ENCODE assay signal across 8 mouse cellular contexts in genomic region chr17:84190885-84191284, GRCm38 (mm10). TPM values are rescaled to one million over a fixed set of nuclear protein-coding genes. Genes with fewer than 3 reads are reported as not detected.
A peak's percentile ranks its signal among the peaks of the same experiment; 100 is the strongest.
DNase-seq lines count a peak whose midpoint lies in the region; ATAC-seq lines count a peak whose summit lies in the region.

No protein-coding gene starts in this region.

- no peak overlapping the region for H3K4me2 ChIP-seq in stomach, embryonic 15.5 days

- H3K4me3 ChIP-seq in stomach, embryonic 15.5 days (replicated peaks) = no peak overlapping the region

- no peak overlapping the region for H3K9ac ChIP-seq in stomach, embryonic 15.5 days

- peaks cover 15% of the 10 kb centered on the region for H3K36me3 ChIP-seq in stomach, embryonic 15.5 days

- WGBS in stomach, embryonic 15.5 days = 25% methylated on average over 8 of the region's 8 CpGs

- no peak for ATAC-seq in frontal cortex, adult (ENCODE audit: low TSS enrichment)
- peak; percentile 2; the same call in 1 of the 2 replicates for ATAC-seq in megakaryocyte-erythroid progenitor cell, adult 5-6 weeks (replicated peaks; ENCODE audit: low FRiP score, low TSS enrichment, poor library complexity, severe bottlenecking)
- no peak for ATAC-seq in stomach, embryonic 15.5 days (ENCODE audit: insufficient read depth, low FRiP score, low read depth)

- no peaks in the 10 kb centered on the region for H3K27me3 ChIP-seq in stomach, embryonic 15.5 days (replicated peaks)

- peak; percentile 50 to 90 for DNase-seq in frontal cortex, adult 2 months (ENCODE audit: extremely low spot score in 1 of 2, low spot score in 1 of 2)
- peak; percentile 83 for DNase-seq in MEL-GATA-1-ER (ENCODE audit: extremely low read depth, low read depth)
- peak; percentile 39 for DNase-seq in cerebellum, adult 9-11 months
- DNase-seq in gastrocnemius, postnatal 4 days (ENCODE audit: low spot score in 2 of 2) = peak; percentile 71 to 85
- DNase-seq in layer of hippocampus, postnatal 14 days (ENCODE audit: low spot score in 2 of 2) = peak; percentile 76 to 79

- peaks cover 20% of the 10 kb centered on the region for H3K4me1 ChIP-seq in stomach, embryonic 15.5 days

- no peaks in the 10 kb centered on the region for H3K9me3 ChIP-seq in stomach, embryonic 15.5 days

- 0 out of 2 replicates have a peak overlapping the region, but pooled peaks have one; percentile 99 for H3K27ac ChIP-seq in stomach, embryonic 15.5 days

RNA-seq across cellular contexts. Expression of gene Zfp36l2, which starts 3.1 kb away (rescaled TPM):
- 21.4 and 24.3 TPM in 2 replicates for polyA plus RNA-seq in frontal cortex, adult 2 months (2012; rRNA removed)
- total RNA-seq in gastrocnemius, postnatal 4 days (2021) = 10 to 100 TPM; 41.2 to 47.3 TPM
- total RNA-seq in layer of hippocampus, postnatal 14 days (2021) = 10 to 100 TPM; 22.7 to 29.5 TPM
- 136 and 142 TPM in 2 replicates for total RNA-seq in megakaryocyte-erythroid progenitor cell, adult 5-6 weeks (2014; fragmentation: Nextera tagmentation)
- 97.7 and 143 TPM in 2 replicates for total RNA-seq in megakaryocyte-erythroid progenitor cell, adult 5-6 weeks (2017)
- 24.6 and 25.7 TPM in 2 replicates for polyA plus RNA-seq in stomach, embryonic 15.5 days (2015; fragmentation: Nextera tagmentation; extraction: Ambion mirVana)
